Mouse (Mus musculus): ENCODE measurements around the gene Fubp3. TPM values are rescaled to one million over a fixed set of nuclear protein-coding genes. Genes with fewer than 3 reads are reported as not detected.

Gene Fubp3
- polyA plus RNA-seq, 1 experiment from 2014 or later: 59.6 TPM

DNA sequence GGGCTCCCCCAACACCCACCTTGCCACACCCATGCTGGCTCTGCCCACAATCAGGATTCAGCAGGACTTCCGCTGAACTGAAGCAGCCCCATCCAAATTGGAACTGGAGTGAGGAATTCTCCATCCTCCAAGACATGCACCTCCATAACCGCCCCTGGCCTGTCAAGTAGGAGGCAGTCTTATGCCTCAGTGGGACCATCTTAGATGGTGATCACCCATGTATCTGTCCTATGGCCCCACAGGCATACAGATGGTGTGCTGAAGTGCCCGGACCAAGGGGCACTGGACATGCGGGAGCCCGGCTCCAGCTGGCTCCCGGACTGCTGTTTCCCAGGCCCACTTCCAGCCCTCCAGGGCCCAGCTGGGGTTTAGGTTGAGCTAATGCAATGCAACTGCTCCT, 46.8 kb downstream of the Fubp3 start:
- H3K9me3 ChIP-seq (replicated peaks): no peaks in the 10 kb centered on the region
- H3K27me3 ChIP-seq (replicated peaks): no peaks in the 10 kb centered on the region
- H3K4me3 ChIP-seq: no peak overlapping the region
- no peak overlapping the region for H3K27ac ChIP-seq (ENCODE audit: poor library complexity, severe bottlenecking)
- no peak overlapping the region for H3K9ac ChIP-seq
- no peak overlapping the region for H3K4me2 ChIP-seq
- WGBS: 90% methylated on average over 6 of the region's 6 CpGs
- ATAC-seq (ENCODE audit: insufficient number of reproducible peaks, low FRiP score): no peak
- peaks cover 32% of the 10 kb centered on the region for H3K36me3 ChIP-seq
- peaks cover 7% of the 10 kb centered on the region; the same call in 1 of the 2 replicates for H3K4me1 ChIP-seq (replicated peaks)

DNA sequence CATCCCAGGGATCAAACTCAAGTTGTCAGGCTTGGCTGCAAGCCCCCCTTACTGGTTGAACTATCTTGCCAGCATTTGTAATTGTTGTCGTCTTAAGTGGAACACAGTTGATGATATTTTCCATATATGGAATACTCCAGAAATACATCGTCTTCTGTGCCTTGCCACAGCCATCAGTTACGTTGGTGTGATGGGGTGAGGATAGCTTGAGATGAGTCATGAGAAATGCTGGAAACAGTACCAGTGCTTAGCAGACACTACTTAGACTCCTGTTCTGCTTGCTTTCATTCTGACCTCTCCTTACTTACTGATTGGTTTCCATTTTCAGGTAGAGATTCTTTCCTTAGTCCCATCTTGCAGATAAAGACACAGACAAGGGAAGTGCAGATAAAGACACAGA, 61.1 kb downstream of the Fubp3 start:
- Histone ChIP-seq H3K36me3 (no peaks in the 10 kb centered on the region), H3K4me1 (replicated peaks) (peaks cover 27% of the 10 kb centered on the region), H3K9ac (no peak overlapping the region), H3K27ac (ENCODE audit: poor library complexity, severe bottlenecking) (no peak overlapping the region), H3K4me2 (no peak overlapping the region), H3K4me3 (no peak overlapping the region), H3K27me3 (replicated peaks) (peaks cover 83% of the 10 kb centered on the region), H3K9me3 (replicated peaks) (no peaks in the 10 kb centered on the region)
- ATAC-seq (ENCODE audit: insufficient number of reproducible peaks, low FRiP score): no peak
- WGBS: 29% methylated on average over 3 of the region's 3 CpGs

DNA sequence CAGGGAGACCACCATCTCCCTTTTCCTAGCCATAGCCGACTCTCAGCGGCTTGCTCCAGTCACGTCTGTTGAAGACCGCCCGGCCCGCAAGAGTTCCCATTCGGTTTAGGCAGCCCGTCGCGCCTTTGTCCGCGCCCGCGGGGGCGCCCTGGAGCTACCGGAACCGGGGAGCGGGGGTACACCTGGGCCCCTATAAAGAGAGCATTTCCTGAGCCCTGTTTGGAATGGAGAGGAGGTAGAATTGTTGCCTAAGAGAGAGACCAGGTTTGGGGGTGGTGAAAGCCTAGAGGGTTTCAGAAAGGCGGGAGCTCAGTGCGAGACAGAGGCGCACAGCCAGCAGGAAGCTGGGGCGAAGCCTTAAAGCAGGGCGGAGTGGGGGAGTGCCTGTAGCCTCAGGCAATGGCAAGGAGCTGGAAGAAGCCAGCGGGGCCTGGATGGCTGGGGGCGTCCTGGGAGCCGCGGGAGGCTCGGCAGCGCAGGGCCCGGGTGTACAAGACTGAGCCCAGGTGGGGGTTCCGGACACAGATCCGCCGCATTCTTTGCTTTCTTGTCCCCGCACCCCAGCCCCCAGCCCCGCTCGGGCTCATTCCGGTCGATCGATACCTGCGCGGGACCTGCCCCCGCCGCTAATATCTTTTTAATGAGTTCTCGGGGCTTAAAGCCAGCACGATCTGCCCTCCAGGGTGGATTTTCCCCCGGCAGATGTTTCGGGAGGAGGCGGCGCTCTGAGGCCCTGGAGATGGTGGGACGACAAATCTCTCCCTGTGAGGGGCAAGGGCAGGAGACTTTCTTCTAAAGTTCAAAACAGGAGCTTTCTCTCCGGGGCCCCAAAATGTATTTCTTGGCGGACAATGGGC, 63.1 kb downstream of the Fubp3 start:
- H3K27ac ChIP-seq (ENCODE audit: poor library complexity, severe bottlenecking): no peak overlapping the region
- no peak for ATAC-seq (ENCODE audit: insufficient number of reproducible peaks, low FRiP score)
- H3K4me3 ChIP-seq: peak overlapping the region; percentile 25
- H3K4me2 ChIP-seq: peak overlapping the region; percentile 49
- H3K27me3 ChIP-seq (replicated peaks): peaks cover 98% of the 10 kb centered on the region
- H3K4me1 ChIP-seq (replicated peaks): peaks cover 31% of the 10 kb centered on the region
- 2% methylated on average over 52 of the region's 52 CpGs for WGBS
- no peaks in the 10 kb centered on the region for H3K9me3 ChIP-seq (replicated peaks)
- H3K36me3 ChIP-seq: no peaks in the 10 kb centered on the region
- no peak overlapping the region for H3K9ac ChIP-seq

DNA sequence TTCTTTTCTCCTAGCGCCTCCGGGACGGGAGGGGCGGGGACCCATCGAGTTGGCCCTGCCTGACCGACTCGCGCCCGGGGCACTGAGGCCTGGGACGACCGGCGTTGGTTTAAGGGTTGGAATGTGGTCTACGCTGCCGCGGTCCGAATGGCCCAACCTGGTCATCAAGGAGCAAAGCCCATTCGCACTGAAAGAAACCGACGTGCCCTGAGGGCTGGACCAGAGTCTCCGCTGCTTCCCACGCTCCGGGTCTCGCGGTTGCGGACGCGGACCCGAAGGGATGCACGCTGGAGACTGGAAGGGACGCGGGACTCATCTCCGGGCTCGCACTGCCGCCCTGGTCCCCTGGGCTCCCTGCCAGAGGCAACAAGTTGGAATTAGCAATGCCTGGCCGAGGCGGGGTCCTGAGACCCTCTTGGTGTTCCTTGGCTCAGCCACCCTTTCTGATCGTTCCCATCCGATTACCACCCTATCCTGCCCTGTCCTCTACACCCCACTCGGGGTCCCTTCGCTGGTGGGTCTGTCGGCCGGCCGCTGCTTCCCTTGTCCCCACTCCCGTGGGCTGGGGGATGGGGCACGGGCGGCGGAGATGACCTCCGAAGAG, 63.8 kb downstream of the Fubp3 start:
- 1% methylated on average over 48 of the region's 48 CpGs for WGBS
- H3K4me1 ChIP-seq (replicated peaks): peaks cover 34% of the 10 kb centered on the region
- H3K9me3 ChIP-seq (replicated peaks): no peaks in the 10 kb centered on the region
- peak overlapping the region; percentile 49 for H3K4me2 ChIP-seq
- H3K9ac ChIP-seq: no peak overlapping the region
- H3K27me3 ChIP-seq (replicated peaks): peaks cover 100% of the 10 kb centered on the region
- H3K36me3 ChIP-seq: no peaks in the 10 kb centered on the region
- no peak for ATAC-seq (ENCODE audit: insufficient number of reproducible peaks, low FRiP score)
- H3K4me3 ChIP-seq: peak overlapping the region; percentile 25
- H3K27ac ChIP-seq (ENCODE audit: poor library complexity, severe bottlenecking): no peak overlapping the region

DNA sequence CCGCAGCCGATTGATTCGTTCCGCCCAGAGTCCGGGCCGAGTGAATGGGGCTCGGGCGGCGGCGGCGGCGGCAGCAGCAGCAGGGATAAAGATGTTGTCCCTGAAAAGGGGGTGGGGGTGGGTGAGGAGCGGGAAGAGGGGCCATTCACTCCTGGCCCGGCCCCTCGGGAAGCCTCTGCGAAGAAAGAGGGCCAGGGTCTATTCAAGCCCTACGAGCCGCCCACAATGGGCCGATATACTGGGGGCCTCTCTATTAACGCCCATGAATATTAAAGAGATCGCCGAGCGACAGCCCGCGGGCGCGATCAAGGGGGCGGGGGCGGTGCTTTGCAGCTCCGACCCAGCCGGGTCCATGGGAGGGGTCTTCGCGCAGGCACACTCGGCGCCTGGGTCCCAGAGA, 64.3 kb downstream of the Fubp3 start:
- peaks cover 34% of the 10 kb centered on the region for H3K4me1 ChIP-seq (replicated peaks)
- H3K36me3 ChIP-seq: no peaks in the 10 kb centered on the region
- H3K27me3 ChIP-seq (replicated peaks): peaks cover 100% of the 10 kb centered on the region
- peak overlapping the region; percentile 25 for H3K4me3 ChIP-seq
- H3K27ac ChIP-seq (ENCODE audit: poor library complexity, severe bottlenecking): no peak overlapping the region
- no peaks in the 10 kb centered on the region for H3K9me3 ChIP-seq (replicated peaks)
- H3K9ac ChIP-seq: no peak overlapping the region
- WGBS: 2% methylated on average over 34 of the region's 35 CpGs
- peak overlapping the region; percentile 49 for H3K4me2 ChIP-seq
- ATAC-seq (ENCODE audit: insufficient number of reproducible peaks, low FRiP score): no peak

DNA sequence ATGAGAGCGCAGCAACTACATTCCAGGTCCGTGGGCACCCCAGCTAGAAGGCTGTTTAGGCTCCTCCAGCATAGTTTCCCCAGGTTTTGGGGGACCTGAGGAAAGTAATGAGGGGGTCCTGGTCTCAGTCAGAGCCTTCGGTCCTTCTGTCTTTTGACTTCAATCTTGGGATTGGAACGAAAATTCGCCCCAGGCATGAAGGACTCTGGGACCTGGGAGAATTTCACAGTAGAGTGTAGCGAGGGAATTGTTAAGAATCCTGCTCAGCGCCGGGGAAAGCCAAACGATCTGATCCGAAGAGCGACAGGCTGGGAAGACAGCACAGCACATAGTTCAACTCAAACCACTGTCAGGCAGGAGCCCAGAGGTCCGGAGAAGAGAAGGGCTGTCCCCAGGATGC, 64.9 kb downstream of the Fubp3 start:
- Histone ChIP-seq H3K4me1 (replicated peaks) (peaks cover 34% of the 10 kb centered on the region), H3K9me3 (replicated peaks) (no peaks in the 10 kb centered on the region), H3K9ac (no peak overlapping the region), H3K36me3 (no peaks in the 10 kb centered on the region), H3K4me2 (peak overlapping the region; percentile 26), H3K4me3 (peak overlapping the region; percentile 18), H3K27ac (ENCODE audit: poor library complexity, severe bottlenecking) (no peak overlapping the region), H3K27me3 (replicated peaks) (peaks cover 100% of the 10 kb centered on the region)
- ATAC-seq (ENCODE audit: insufficient number of reproducible peaks, low FRiP score): no peak
- WGBS: 1% methylated on average over 12 of the region's 12 CpGs

DNA sequence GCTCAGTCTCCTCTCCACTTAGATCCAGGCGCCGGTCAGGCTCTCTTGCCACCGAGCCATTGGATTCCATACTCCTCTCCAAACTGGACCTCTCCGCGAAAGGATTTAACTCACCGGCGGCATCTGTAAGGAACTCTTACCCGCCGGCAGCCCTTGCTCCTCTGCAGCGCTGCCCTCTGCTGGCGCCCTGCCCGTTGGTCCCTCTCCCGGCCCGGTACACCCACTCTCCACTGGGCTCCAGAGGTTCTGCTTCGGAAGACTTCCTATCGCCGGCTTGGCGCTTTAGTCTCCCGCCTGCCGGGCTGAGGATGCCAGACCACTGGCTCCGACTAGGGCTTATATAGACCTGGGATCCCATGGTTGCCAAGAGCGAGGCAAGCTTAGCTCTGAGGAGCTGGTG, 65.4 kb downstream of the Fubp3 start:
- 1% methylated on average over 22 of the region's 22 CpGs for WGBS
- Histone ChIP-seq H3K27ac (ENCODE audit: poor library complexity, severe bottlenecking) (no peak overlapping the region), H3K9me3 (replicated peaks) (no peaks in the 10 kb centered on the region), H3K27me3 (replicated peaks) (peaks cover 100% of the 10 kb centered on the region), H3K4me3 (peak overlapping the region; percentile 18), H3K4me2 (peak overlapping the region; percentile 26), H3K9ac (no peak overlapping the region), H3K36me3 (no peaks in the 10 kb centered on the region), H3K4me1 (replicated peaks) (peaks cover 34% of the 10 kb centered on the region)
- no peak for ATAC-seq (ENCODE audit: insufficient number of reproducible peaks, low FRiP score)

DNA sequence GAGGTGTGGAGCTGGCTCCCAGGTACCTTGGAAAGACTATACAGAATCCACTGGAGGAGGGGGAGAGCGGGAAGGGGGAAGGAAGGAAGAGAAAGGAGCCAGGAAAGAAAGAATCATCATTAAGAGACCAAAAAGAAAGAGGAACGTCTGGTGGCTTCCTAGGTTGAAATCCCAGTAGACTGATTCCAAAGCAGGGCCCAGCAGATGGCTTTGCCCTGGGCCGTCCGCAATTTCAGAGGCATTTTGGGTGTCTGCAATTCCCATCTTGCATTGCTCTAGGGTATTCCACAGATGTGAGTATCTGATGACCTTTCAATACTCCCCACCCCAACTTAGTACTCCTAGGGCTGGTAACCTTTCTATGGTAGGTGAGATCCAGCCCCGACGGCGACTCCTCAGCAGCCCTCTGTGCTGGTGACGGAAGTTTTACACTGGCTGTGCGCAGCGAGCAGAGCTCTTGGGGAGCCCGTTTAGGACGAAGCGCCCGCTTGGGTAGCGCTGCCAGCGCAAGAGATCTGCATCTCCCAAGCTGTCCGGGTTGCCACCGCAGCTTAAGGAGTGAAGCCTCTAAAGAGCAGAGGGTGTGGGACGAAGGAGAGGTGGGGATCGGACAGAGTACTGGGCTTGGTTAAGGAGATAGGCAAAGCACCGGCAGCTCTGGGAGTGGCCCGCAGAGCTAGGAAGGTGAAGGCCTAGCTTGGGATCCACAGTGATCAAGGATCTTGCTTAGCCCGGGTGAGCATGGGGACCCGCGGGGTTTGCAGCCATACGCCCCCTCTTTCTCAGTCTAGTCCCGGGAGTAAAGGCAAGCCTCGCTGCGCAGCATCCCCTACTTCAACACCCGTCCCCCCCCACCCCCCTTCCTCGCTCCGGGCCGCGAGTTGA, 66.4 kb downstream of the Fubp3 start:
- no peak overlapping the region for H3K4me3 ChIP-seq
- H3K36me3 ChIP-seq: no peaks in the 10 kb centered on the region
- peaks cover 100% of the 10 kb centered on the region for H3K27me3 ChIP-seq (replicated peaks)
- no peak overlapping the region for H3K4me2 ChIP-seq
- ATAC-seq (ENCODE audit: insufficient number of reproducible peaks, low FRiP score): no peak
- 2% methylated on average over 30 of the region's 34 CpGs for WGBS
- H3K27ac ChIP-seq (ENCODE audit: poor library complexity, severe bottlenecking): no peak overlapping the region
- no peak overlapping the region for H3K9ac ChIP-seq
- H3K4me1 ChIP-seq (replicated peaks): peaks cover 34% of the 10 kb centered on the region
- H3K9me3 ChIP-seq (replicated peaks): no peaks in the 10 kb centered on the region

DNA sequence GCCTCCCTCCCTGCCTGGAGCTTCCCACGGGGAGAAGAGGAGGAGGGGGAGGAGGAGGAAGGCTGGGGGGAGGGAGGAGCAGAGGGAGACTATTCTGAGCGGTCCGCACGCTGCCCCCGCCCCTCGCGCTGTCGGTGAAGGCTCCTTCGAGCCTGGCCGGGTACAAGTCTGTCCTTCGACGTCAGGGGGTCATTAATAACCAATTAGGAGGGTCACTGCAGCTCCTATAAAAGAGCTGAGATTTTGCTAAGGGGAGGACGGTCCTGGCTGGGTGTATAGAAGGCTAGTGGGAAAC, 67.0 kb downstream of the Fubp3 start:
- ATAC-seq (ENCODE audit: insufficient number of reproducible peaks, low FRiP score): no peak
- no peak overlapping the region for H3K4me3 ChIP-seq
- no peaks in the 10 kb centered on the region for H3K9me3 ChIP-seq (replicated peaks)
- H3K27ac ChIP-seq (ENCODE audit: poor library complexity, severe bottlenecking): no peak overlapping the region
- no peak overlapping the region for H3K9ac ChIP-seq
- H3K36me3 ChIP-seq: no peaks in the 10 kb centered on the region
- 1% methylated on average over 12 of the region's 13 CpGs for WGBS
- peaks cover 100% of the 10 kb centered on the region for H3K27me3 ChIP-seq (replicated peaks)
- H3K4me2 ChIP-seq: no peak overlapping the region
- H3K4me1 ChIP-seq (replicated peaks): peaks cover 34% of the 10 kb centered on the region

DNA sequence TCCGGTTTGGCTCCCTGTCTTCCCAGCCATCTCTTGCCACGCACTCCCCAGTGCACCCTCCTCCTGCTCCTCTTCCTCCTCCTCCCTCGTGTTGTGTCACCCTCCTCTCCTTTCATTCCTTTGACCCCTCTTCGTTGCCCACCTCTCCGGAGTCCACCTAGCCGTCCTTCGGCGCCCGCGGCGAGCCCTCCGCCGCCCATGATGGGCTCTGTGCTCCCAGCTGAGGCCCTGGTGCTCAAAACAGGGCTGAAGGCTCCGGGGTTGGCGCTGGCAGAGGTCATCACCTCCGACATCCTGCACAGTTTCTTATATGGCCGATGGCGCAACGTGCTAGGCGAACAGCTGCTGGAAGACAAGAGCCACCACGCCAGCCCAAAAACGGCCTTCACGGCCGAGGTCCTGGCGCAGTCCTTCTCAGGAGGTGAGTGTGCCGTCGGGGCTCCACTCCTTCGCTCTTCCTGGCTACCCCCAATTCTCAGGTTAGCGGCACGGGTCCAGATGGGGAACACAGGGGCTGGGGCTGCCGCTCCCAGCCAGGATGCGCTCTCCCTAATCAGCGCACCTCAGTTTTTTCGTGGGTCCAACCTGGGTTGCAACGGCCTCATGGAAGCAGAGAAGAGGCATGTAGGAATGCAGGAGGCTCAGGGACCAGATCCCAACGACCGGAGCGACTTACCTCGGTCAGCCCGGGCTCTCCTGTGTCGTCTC, 67.6 kb downstream of the Fubp3 start, which contains the start of gene Prdm12:
Gene Prdm12, plus strand, starts transcription at position 137 of the 708 bp plus-strand sequence.
- no peak within 1 kb of the TSS for H3K9ac ChIP-seq
- WGBS: 1% methylated on average over 41 of the region's 41 CpGs

More for the DNA sequence above, 67.6 kb downstream of the Fubp3 start, which contains the start of gene Prdm12:
- H3K4me2 ChIP-seq: no peak within 1 kb of the TSS
- H3K4me3 ChIP-seq: 0 out of 2 replicates have a peak within 1 kb of the TSS, but pooled peaks have one; percentile 1
- no peak within 1 kb of the TSS for H3K27ac ChIP-seq (ENCODE audit: poor library complexity, severe bottlenecking)
- no peak for ATAC-seq (ENCODE audit: insufficient number of reproducible peaks, low FRiP score)
- peaks cover 34% of the 10 kb centered on the region for H3K4me1 ChIP-seq (replicated peaks)
- no peaks in the 10 kb centered on the region for H3K9me3 ChIP-seq (replicated peaks)
- peaks cover 100% of the 10 kb centered on the region for H3K27me3 ChIP-seq (replicated peaks)
- no peaks in the 10 kb centered on the region for H3K36me3 ChIP-seq
